Mouse (Mus musculus) CH12.LX (cell line): Measurements from ENCODE around the gene Ipo8. TPM values are rescaled to one million over a fixed set of nuclear protein-coding genes. Genes with fewer than 3 reads are reported as not detected.

Source experiments
- DNase-seq: peaks from one replicate; pipeline ENCODE4 v3.0.0-alpha.2; 2013; ENCODE audit errors: extremely low read depth
- H3K27ac ChIP-seq: 2 replicates; pipeline ENCODE4 v1.5.1; 2012; ENCODE audit warnings: low read depth, mild to moderate bottlenecking, control low read depth, moderate library complexity; ENCODE audit not compliant: insufficient read depth
- H3K27me3 ChIP-seq: replicated peaks from 2 replicates; pipeline ENCODE3; 2012; ENCODE audit warnings: inconsistent platforms
- H3K36me3 ChIP-seq, 2 experiments: replicated peaks in 1 of 2; 2 replicates each; pipeline versions ENCODE3 to v1.6.1; 2012; ENCODE audit warnings: inconsistent platforms in 1 of 2, low read length in 1 of 2, mild to moderate bottlenecking in 1 of 2, mixed read lengths in 1 of 2, moderate library complexity in 1 of 2; ENCODE audit not compliant: control insufficient read depth in 1 of 2, insufficient read depth in 1 of 2
- H3K4me1 ChIP-seq, 2 experiments: 2 replicates each; pipeline ENCODE4 v1.6.1; 2012; ENCODE audit warnings: inconsistent platforms in 1 of 2, moderate library complexity in 1 of 2; ENCODE audit not compliant: insufficient read depth in 2 of 2, control insufficient read depth in 1 of 2
- H3K4me2 ChIP-seq: 2 replicates; pipeline ENCODE4 v1.6.1; 2012; ENCODE audit warnings: low read depth, mild to moderate bottlenecking, control low read depth; ENCODE audit not compliant: poor library complexity, insufficient read depth, severe bottlenecking
- H3K4me3 ChIP-seq, 3 experiments: fragments of 150-350 bp in 1 of 3; sonication (generic) in 1 of 3; replicated peaks in 1 of 3; 2 replicates each; pipeline versions ENCODE3 to v1.5.1; 2011 to 2012; ENCODE audit warnings: low read depth in 2 of 3, low read length in 2 of 3, mild to moderate bottlenecking in 2 of 3, moderate library complexity in 2 of 3, control low read depth in 1 of 3, improper control_type of control experiment in 1 of 3, inconsistent platforms in 1 of 3, mixed read lengths in 1 of 3; ENCODE audit not compliant: poor library complexity in 1 of 3
- H3K79me2 ChIP-seq: replicated peaks from 2 replicates; pipeline ENCODE4 v1.6.1; 2012; ENCODE audit warnings: mild to moderate bottlenecking, moderate library complexity; ENCODE audit not compliant: control insufficient read depth, poor library complexity, insufficient read depth, severe bottlenecking; ENCODE audit errors: extremely low read depth
- H3K9ac ChIP-seq: 2 replicates; pipeline ENCODE4 v1.6.1; 2012; ENCODE audit warnings: low read depth, mild to moderate bottlenecking, control low read depth, moderate library complexity; ENCODE audit not compliant: insufficient read depth
- H3K9me3 ChIP-seq: replicated peaks from 2 replicates; pipeline ENCODE3; 2012; ENCODE audit warnings: low read length, inconsistent platforms, mixed read lengths
- BHLHE40 ChIP-seq: IDR thresholded peaks from 2 replicates; pipeline ENCODE4 v1.6.1; 2011; ENCODE audit warnings: mild to moderate bottlenecking, low read depth, low read length, improper control_type of control experiment
- CHD2 ChIP-seq: IDR thresholded peaks from 2 replicates; pipeline ENCODE4 v1.6.1; 2011; ENCODE audit warnings: low read length, improper control_type of control experiment
- CTCF ChIP-seq, 2 experiments: IDR thresholded peaks in 1 of 2; conservative IDR thresholded peaks in 1 of 2; 2 replicates each; pipeline ENCODE4 v1.5.1; 2011 to 2012; ENCODE audit warnings: low read depth in 2 of 2, low read length in 2 of 2, improper control_type of control experiment in 1 of 2, inconsistent platforms in 1 of 2, mild to moderate bottlenecking in 1 of 2, moderate library complexity in 1 of 2
- E2F4 ChIP-seq: IDR thresholded peaks from 2 replicates; pipeline ENCODE4 v1.6.1; 2011; ENCODE audit warnings: low read depth, low read length, improper control_type of control experiment; ENCODE audit not compliant: insufficient replicate concordance
- HCFC1 ChIP-seq: IDR thresholded peaks from 2 replicates; pipeline ENCODE4 v1.6.1; 2012; ENCODE audit warnings: low read depth, mild to moderate bottlenecking, inconsistent platforms, low read length, improper control_type of control experiment
- IRF4 ChIP-seq: IDR thresholded peaks from 2 replicates; pipeline ENCODE4 v1.6.1; 2014; ENCODE audit warnings: low read depth, mild to moderate bottlenecking, inconsistent platforms, low read length, improper control_type of control experiment
- KAT2A ChIP-seq: IDR thresholded peaks from 2 replicates; pipeline ENCODE4 v1.6.1; 2012; ENCODE audit warnings: low read length, improper control_type of control experiment, inconsistent platforms; ENCODE audit not compliant: insufficient replicate concordance
- MAFK ChIP-seq: IDR thresholded peaks from 2 replicates; pipeline ENCODE4 v1.6.1; 2011; ENCODE audit warnings: low read length, improper control_type of control experiment; ENCODE audit not compliant: insufficient replicate concordance
- MAX ChIP-seq: IDR thresholded peaks from 2 replicates; pipeline ENCODE4 v1.6.1; 2011; ENCODE audit warnings: low read length, improper control_type of control experiment
- MEF2A ChIP-seq: IDR thresholded peaks from 2 replicates; pipeline ENCODE4 v1.6.1; 2014; ENCODE audit warnings: low read depth, mild to moderate bottlenecking, inconsistent platforms, low read length, improper control_type of control experiment, borderline replicate concordance
- MXI1 ChIP-seq: IDR thresholded peaks from 2 replicates; pipeline ENCODE4 v1.6.1; 2011; ENCODE audit warnings: mild to moderate bottlenecking, low read depth, low read length, improper control_type of control experiment
- PAX5 ChIP-seq: IDR thresholded peaks from 2 replicates; pipeline ENCODE4 v1.6.1; 2012; ENCODE audit warnings: low read length, inconsistent platforms, mixed read lengths
- POLR2A ChIP-seq: IDR thresholded peaks from 2 replicates; pipeline ENCODE4 v1.6.1; 2011; ENCODE audit warnings: low read depth, mild to moderate bottlenecking, improper control_type of control experiment, low read length
- RAD21 ChIP-seq: IDR thresholded peaks from 2 replicates; pipeline ENCODE4 v1.6.1; 2011; ENCODE audit warnings: low read depth, mild to moderate bottlenecking, low read length, improper control_type of control experiment, moderate library complexity
- SIN3A ChIP-seq: IDR thresholded peaks from 2 replicates; pipeline ENCODE4 v1.6.1; 2012; ENCODE audit warnings: low read length, improper control_type of control experiment, inconsistent platforms
- TBP ChIP-seq: conservative IDR thresholded peaks from 2 replicates; pipeline ENCODE4 v1.6.1; 2011; ENCODE audit warnings: low read depth, low read length, improper control_type of control experiment
- TCF12 ChIP-seq: IDR thresholded peaks from 2 replicates; pipeline ENCODE4 v1.6.1; 2014; ENCODE audit warnings: low read depth, mild to moderate bottlenecking, inconsistent platforms, low read length, improper control_type of control experiment
- USF1 ChIP-seq: IDR thresholded peaks from 2 replicates; pipeline ENCODE4 v1.6.1; 2014; ENCODE audit warnings: low read depth, mild to moderate bottlenecking, inconsistent platforms, low read length, improper control_type of control experiment
- USF2 ChIP-seq: conservative IDR thresholded peaks from 2 replicates; pipeline ENCODE4 v1.6.1; 2011; ENCODE audit warnings: low read depth, low read length, improper control_type of control experiment
- ZKSCAN1 ChIP-seq: IDR thresholded peaks from 2 replicates; pipeline ENCODE4 v1.6.1; 2012; ENCODE audit warnings: low read depth, inconsistent platforms, low read length, improper control_type of control experiment, borderline replicate concordance
- dilution Hi-C: fragments of 300-500 bp; cut with MboI; formaldehyde crosslinking; loops from 2 replicates; pipeline ENCODE4 v1.14.3; 2020; ENCODE audit warnings: low sequenced_read_pairs; ENCODE audit not compliant: extremely low pct_unique_long_range_greater_than_20kb, extremely low pct_ligation_motif_present
- in situ Hi-C: fragments of 300-500 bp; cut with MboI; formaldehyde crosslinking; loops from 3 replicates; pipeline ENCODE4 v1.14.3; 2019; ENCODE audit warnings: low sequenced_read_pairs, low pct_ligation_motif_present, low pct_unique_long_range_greater_than_20kb, mixed read lengths
- polyA plus RNA-seq: library from polyadenylated mRNA; unstranded; fragments of >175 nt; gene quantifications from 2 replicates; pipeline ENCODE4 v1.2.1, GENCODE M21; 2012; ENCODE audit warnings: low read depth; ENCODE audit not compliant: insufficient read length
- total RNA-seq, 2 experiments: library from RNA; depleted of rRNA; stranded (reverse); fragments of 300-350 nt in 1 of 2; fragments of >200 nt in 1 of 2; gene quantifications; 2 replicates each; pipeline ENCODE4 v1.2.3; 2012 to 2014

Ipo8 gene
- total and polyA plus RNA-seq, 3 experiments: 15.0 to 23.6 (median 17.6) TPM

DNA sequence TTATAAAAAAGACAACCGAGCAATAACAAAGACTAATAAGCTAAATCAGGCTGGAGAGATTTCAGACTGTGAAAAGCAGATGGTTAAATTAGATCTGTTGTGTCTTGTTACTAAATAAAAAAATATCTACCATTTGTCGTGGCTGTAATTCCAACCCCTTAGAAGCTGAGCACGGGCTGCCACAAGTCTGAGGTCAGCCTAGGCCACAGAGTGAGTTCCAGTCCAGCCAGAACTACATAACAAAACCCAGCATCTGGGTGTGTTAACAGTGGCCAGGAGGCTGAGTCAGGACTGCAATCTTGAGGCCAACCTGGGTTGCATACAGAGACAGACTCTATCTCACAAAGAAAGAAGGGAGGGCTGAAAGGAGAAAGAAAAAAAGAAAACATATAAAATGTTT, 59.8 kb downstream of the Ipo8 start:
- in situ Hi-C loops: no loop called here

DNA sequence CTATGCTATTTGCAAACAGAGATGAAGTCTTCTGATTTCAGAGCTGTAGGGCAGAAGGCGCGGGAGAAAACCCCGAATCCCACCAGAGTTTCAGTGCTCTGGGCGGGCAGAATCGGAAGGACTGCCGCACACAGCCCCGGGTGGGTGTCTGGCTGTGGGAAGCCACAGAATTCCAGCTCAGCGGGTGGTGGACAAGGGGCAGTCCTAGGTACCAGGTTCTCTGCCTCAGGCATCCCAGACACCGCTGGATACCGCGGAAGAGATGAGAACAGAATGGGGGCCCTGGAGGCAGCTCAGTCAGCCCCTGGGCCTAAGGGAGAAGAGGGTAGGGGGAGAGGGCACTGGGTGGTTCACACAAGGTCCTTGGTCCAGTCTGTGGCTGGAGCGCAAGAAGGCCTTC, 62.8 kb downstream of the Ipo8 start:
- H3K9ac ChIP-seq: no peak overlapping the region
- H3K27me3 ChIP-seq: no peaks in the 10 kb centered on the region
- dilution Hi-C loops (no loop called here), in situ Hi-C loops (no loop called here)
- no peak overlapping the region for H3K4me2 ChIP-seq
- no peak overlapping the region for H3K27ac ChIP-seq
- no peak for DNase-seq
- H3K79me2 ChIP-seq: no peaks in the 10 kb centered on the region
- TF ChIP-seq ZKSCAN1 (no peak), KAT2A (no peak), USF1 (no peak), SIN3A (no peak), E2F4 (no peak), CHD2 (no peak)
- no peak overlapping the region for H3K4me3 ChIP-seq
- no peaks in the 10 kb centered on the region for H3K4me1 ChIP-seq
- peaks cover 2% of the 10 kb centered on the region for H3K9me3 ChIP-seq
- H3K36me3 ChIP-seq: peaks cover 10 to 29% of the 10 kb centered on the region in 2 experiments

More for the DNA sequence above, 59.8 kb downstream of the Ipo8 start:
- no peak overlapping the region for H3K27ac ChIP-seq
- no peak overlapping the region for H3K9ac ChIP-seq
- no peaks in the 10 kb centered on the region for H3K79me2 ChIP-seq
- H3K4me3 ChIP-seq: no peak overlapping the region
- no peaks in the 10 kb centered on the region for H3K27me3 ChIP-seq
- H3K36me3 ChIP-seq: peaks cover 28 to 59% of the 10 kb centered on the region in 2 experiments
- no peaks in the 10 kb centered on the region for H3K4me1 ChIP-seq
- dilution Hi-C loops: no loop called here
- no peak for DNase-seq
- H3K9me3 ChIP-seq: peaks cover 2% of the 10 kb centered on the region
- H3K4me2 ChIP-seq: no peak overlapping the region
- TF ChIP-seq SIN3A (no peak), TCF12 (no peak), MEF2A (no peak), E2F4 (no peak), MAFK (no peak), HCFC1 (no peak), IRF4 (no peak), BHLHE40 (no peak), MXI1 (no peak), MAX (no peak), CHD2 (no peak), PAX5 (no peak), POLR2A (no peak), CTCF (conservative IDR thresholded peaks at IDR 0.05 in 1 of 2, IDR thresholded peaks at IDR 0.05 in 1 of 2; ENCODE audit: low read depth in 2 of 2, low read length in 2 of 2) (no peak), TBP (no peak), RAD21 (no peak), USF2 (no peak), KAT2A (no peak)
